Mouse (Mus musculus) bone marrow, adult 2 months (tissue): Measurements from ENCODE around the gene Psd.

ENCODE experiments used
- CTCF ChIP-seq: fragments of 200-500 bp; IDR thresholded peaks from 2 replicates; pipeline ENCODE4 v1.5.1; 2011; ENCODE audit warnings: low read length, control low read depth; ENCODE audit not compliant: control insufficient read depth, insufficient read depth
- POLR2A ChIP-seq: fragments of 200-500 bp; IDR thresholded peaks from 2 replicates; pipeline ENCODE4 v1.6.1; 2011; ENCODE audit warnings: low read depth, mild to moderate bottlenecking, control low read depth, low read length, borderline replicate concordance; ENCODE audit not compliant: control insufficient read depth

DNA sequence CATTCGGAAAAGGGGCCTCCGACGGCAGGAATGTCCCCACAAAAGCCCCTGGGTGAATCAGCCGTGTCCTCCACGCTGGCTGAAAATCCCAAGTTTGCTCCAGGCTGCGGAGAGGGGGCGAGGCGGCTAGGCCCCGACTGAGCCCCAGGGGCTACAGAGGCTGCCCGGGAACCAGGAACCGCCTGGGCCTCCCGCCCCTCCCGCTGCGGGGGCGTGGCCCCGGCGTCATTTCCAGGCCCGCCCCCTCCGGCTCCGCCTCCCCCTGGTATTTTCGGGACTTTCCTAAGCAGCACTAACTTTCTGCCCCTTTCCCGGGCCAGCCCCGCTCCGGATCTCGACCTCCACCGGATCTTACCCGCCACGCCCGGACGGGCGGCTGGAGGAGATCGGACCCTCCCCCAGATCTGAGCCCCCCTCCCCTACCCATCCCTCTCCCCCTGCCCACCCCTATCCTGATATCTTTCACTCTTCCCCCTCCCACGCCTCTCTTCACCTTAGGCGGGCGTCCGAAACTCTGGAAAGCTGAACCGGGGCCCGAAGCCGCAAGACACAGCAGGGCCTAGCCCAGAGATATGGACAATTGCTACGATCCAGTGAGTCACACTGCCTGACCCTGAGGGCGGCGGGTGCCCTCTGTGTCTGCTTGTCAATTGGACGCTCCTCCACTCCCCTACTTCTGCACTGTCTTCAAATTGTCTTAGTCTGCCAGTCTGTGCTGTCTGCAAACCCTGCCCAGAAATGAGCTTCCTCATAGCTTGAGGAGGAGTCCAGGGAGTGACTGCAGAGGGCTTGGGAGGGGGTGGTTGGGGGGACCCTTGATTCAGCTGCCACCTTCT lies 21.3 kb downstream of the Psd start:
- TF ChIP-seq CTCF, result no peak
- TF ChIP-seq POLR2A, result peak; percentile 82; the same call in 1 of the 2 replicates
